Mouse (Mus musculus) left cerebral cortex, adult 9 months (tissue): ENCODE measurements around the gene Mybbp1a.

Source experiments
- DNase-seq, 2 experiments: peaks; one replicate each; pipeline ENCODE4 v3.0.0; 2022; ENCODE audit warnings: low spot score in 2 of 2

The Mybbp1a gene

GRCm38 (mm10) chr11:72440965-72441664 is at the start of gene Mybbp1a:
Gene Mybbp1a, plus strand, starts transcription at chr11:72441355.
- peak; percentile 94 to 98 for DNase-seq

DNA sequence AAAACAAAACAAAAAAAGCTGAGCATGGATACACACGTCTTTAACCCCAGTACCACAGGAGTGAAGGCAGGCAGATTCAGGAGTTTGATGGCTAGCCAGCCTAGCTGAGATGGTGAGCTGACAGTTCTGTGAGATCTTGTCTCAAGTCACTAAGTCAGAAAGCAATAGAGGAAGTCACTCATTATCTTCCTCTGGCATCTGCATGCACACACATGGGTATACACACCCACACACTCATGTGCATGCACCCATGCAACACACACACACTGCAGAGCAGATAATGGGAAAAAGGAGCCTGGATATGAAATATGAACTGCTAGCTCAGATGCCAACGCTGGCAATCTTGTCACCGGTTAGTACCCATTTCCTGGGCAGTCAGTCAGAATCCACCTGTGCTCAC is 47.9 kb upstream of the Mybbp1a start:
- no peak for DNase-seq

GRCm38 (mm10) chr11:72393669-72394068 is 47.5 kb upstream of the Mybbp1a start:
- DNase-seq, result no peak

GRCm38 (mm10) chr11:72394694-72395093 is 46.5 kb upstream of the Mybbp1a start:
- no peak for DNase-seq

- no peak for DNase-seq
Measured at GRCm38 (mm10) chr11:72395652-72396051, 45.5 kb upstream of the Mybbp1a start.

DNA sequence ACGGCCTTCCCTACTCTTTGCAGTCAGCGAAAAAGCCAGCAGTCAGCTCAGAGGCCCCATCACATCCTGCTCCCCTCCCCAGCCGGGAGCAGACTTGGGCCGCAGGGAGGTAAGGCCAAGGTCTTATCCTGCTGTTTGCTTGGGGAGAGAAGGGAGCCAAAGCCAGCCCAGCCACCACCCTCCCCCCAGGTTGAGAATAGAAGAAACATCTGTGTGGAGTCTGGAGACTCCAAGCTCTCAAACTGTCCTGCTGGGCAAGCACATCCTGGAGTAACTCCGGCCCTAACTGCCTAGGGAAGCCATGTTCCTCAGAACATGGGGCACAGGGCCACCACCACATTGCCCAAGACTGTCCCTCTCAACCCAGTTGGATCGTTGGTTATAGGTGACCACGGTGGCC is 44.5 kb upstream of the Mybbp1a start:
- no peak for DNase-seq

DNA sequence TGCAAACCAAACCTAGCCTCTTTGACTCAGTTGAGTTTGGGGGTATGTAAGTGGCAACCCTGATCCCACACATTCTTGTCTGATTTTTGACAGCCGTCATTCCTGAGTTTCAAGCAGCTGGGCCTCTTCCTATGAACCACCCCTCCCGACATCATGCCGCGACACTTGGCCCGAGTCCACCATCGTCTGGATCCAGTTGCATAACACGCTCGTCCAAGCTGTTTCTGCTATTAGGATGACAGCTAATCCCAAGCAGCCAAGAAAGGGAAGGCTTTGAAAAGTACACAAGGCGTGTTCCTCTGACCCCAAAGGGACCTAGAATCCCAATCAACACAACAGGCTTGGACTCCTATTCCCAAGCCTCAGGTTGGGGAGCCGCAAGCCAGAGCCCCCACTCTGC is 44.1 kb upstream of the Mybbp1a start:
- DNase-seq, result no peak

- no peak for DNase-seq
Measured at GRCm38 (mm10) chr11:72397811-72398525, 43.2 kb upstream of the Mybbp1a start.

- no peak for DNase-seq
Measured at GRCm38 (mm10) chr11:72401068-72401467, 40.1 kb upstream of the Mybbp1a start.

GRCm38 (mm10) chr11:72402017-72402416 is 39.1 kb upstream of the Mybbp1a start:
- DNase-seq, result no peak

DNA sequence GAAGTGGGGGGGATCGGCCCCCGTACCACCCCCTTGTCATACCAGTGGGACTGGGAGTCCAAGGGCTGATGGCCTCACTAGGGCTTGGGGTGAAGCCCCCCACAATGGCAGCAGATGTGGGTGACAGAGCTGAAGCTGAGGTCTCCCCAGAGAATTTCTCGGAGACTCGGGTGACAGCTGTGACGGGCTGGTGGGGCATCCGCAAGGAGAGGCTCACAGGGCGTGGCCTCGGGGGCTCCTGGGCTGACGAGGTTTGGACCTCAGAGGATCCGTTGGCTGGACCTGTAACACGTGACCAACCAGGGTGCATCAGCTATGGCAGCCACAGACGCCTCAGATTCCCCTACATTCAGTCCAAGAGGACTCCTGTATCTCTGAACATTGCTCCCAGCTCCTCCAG is 38.2 kb upstream of the Mybbp1a start:
- no peak for DNase-seq

DNA sequence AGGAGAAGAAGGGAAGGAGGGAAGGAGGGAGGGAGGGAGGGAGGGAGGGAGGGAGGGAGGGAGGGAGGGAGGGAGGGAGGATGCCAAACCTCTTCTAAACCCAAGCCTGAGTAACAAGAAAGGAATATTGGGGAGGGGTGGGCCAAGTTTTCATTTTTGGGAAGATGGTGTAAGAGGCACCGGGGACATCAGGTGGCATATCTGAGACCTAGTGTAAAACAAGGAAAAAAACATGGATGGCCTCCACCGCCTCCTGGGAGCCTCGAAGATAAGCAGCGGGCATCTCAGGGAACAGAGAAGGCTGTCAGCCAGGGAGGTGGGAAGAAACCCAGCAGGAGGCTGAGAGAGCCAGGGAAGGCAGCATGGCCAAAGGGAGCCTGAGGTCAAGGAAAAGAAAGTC is 35.6 kb upstream of the Mybbp1a start:
- DNase-seq, result no peak

DNA sequence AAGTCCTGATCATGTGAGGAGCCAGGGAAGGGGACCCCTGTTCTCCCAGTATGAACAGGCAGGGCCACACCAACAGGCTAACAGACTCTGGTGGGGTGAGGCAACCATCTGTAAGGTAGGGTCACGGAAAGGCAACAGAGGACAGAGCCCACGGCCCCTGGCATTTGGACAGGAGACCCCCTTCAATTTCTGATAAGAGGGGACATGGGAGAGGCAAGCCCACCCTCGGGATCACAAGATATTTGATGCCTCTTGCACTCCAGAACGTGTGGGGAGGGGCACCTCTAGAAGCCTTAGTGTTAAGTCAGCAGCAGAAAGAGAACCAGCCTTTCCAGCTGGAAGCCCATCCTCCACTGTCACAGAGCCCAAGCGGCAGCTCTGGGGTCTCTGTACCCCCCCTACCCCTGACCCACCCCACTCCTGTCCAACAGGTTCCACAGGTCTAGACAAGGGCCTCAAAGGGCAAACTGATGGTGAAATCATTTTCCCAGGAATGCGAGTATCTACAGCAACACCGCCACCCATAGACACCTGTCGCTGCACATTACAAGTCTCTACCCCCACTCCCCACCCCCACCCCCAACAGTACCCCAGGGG is 35.0 kb upstream of the Mybbp1a start:
- no peak for DNase-seq

DNA sequence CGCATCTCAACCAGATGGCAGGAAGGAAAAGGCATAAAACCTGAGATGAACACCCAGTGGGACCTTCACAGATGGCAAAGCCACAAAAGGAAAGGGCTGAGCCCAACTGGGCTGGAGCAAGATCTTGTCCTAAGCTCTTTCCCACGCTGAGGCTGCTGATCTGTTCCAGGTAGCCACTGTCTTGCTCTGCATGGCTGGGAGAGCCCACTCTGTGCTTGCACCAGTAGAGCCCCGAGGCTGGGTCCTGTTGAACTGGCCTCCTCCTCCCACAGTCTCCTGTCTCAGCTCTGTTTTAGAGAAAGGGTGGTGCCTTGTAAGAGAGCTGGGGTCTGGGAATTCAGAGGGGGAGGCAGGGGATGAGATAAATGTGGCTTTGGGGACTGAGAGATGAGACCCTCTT is 34.1 kb upstream of the Mybbp1a start:
- no peak for DNase-seq

- no peak for DNase-seq
Measured at GRCm38 (mm10) chr11:72407574-72407973, 33.6 kb upstream of the Mybbp1a start.

GRCm38 (mm10) chr11:72408451-72409170 is 32.5 kb upstream of the Mybbp1a start:
- no peak for DNase-seq

DNA sequence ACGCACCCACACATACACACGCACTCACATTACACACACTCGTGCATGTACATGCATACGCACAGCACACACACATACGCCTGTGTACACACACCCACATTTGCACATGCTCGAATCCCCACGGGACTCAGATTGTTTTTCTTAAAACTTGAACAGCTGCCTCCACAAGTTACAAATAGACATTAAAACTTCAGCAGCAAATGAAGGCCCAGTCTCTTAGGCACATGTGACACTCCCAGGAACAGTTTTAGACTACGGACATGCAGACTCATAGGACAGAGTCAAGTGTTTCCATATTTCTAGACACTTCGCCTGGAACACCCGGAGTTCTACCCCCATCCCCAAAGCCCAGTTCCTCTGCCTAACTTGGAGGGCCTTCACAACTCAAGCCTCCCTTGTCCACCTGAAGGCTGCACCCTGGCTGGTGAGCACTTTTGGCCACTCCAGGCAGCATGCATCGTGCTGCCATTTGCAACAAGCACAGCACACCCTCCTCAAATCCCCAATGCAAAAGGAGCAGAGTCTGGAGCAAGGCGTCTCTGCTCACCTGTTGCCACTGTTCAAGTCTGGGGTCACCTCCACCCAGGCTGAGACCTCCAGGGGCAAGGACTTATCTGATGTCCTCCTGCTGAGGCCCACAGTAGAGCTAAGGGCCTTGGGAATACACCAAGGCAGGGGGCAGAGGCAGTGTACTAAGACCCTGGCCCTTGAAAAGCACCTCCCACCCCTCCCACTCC is 31.3 kb upstream of the Mybbp1a start:
- no peak for DNase-seq

DNA sequence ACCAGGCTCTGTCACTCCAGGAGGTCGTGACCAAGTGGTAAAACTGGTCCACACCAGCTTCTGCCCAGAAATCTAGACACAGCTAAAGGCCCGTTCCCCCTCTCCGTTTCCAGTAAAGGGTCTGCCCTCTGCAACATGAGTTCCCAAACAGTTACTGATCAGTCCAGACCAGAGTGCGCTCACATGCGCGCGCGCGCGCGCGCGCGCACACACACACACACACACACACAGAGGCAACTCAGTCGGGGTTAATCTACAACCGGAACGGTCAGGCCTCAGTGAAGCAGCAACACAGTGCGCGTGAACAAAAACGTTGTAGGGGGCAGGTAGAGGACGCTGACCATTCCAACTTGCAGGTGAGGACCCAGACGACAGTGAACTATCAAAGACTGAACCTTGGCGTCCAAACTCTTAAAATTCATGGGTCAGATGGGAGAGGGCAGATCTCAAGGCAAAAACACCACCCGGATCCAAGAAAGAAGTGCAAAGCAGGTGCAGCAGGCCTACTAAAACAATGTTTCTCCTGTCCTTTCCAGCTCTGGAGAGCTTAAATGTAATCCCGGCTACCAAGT is 30.5 kb upstream of the Mybbp1a start:
- no peak for DNase-seq

- DNase-seq, result peak in 1 of 2 experiments; percentile 27
Measured at GRCm38 (mm10) chr11:72411093-72411921, 29.8 kb upstream of the Mybbp1a start, which contains the start of gene Smtnl2. Gene Smtnl2, minus strand, starts transcription at chr11:72411713.

GRCm38 (mm10) chr11:72411945-72412344 is 29.2 kb upstream of the Mybbp1a start:
- DNase-seq, result no peak
